Mouse (Mus musculus): ENCODE data around the gene Il3ra. TPM values are rescaled to one million over a fixed set of nuclear protein-coding genes. Genes with fewer than 3 reads are reported as not detected.
A peak's percentile ranks its signal among the peaks of the same experiment; 100 is the strongest.

Il3ra gene
- total RNA-seq (2021) = 1 to 10 TPM; 3.6 to 3.7 TPM
- long read RNA-seq, experiment 1, partial matches to known transcripts = 0 of 1 reads
- long read RNA-seq, experiment 1, other reads (novel, unspliced or antisense) = 1 of 1 reads
- long read RNA-seq, experiment 2, partial matches to known transcripts = 1 of 1 reads
- long read RNA-seq, experiment 2, other reads (novel, unspliced or antisense) = 0 of 1 reads

DNA sequence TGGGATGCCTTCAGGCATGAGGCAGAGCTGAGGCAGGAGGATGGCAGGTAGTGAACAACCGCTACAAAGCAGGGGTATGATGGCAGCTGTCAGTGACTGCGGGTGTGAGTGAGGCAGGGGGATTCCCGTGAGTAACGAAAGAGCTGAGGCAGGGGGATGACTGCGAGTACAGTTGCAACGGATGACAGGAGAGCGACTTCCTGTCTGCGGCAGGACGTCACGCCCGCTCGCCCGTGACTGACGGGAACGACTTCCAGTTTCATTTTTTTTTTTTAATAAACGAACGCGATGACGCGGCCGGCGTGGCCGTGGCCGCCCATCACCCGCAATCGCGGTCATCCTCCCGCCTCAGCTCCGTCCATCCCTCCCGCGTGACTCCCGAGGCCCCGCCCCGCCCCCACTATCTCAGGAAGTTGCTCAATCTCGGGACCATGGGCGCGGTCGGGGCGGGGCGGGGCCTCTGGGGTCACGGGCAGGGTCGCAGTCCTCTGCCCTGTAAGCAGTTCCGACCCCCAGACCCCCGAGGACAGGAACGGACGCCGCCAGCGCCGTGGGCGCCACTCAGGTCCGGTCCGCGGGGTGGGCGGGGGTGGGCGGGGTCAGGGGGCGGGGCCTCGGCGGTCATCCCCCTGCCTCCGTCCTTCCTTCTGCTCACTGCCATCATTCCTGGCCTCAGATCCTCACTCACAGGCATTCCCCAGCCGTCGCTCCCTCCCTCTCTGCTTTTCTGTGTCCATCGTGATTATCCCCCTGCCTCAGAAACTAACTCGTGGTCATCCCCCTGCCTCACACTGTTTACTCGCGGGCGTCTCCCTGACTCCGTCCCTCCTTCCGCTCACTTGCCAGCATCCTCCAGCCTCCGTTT is at the start of gene Il3ra:
TSS of gene Il3ra (plus strand) at position 328 of the 865 bp plus-strand sequence.
- intact Hi-C loops (cut with DNase I) = no loop called here
- DNase-seq (ENCODE audit: low spot score in 2 of 2) = peak; percentile 72 to 77

- intact Hi-C loops (cut with DNase I) = no loop called here
- peak in 1 of 2 experiments; percentile 0 for DNase-seq (ENCODE audit: low spot score in 2 of 2)
These were observed 37.1 kb upstream of the Il3ra start for GRCm38 (mm10) chr14:14308938-14309337.

- no peak for DNase-seq (ENCODE audit: low spot score in 2 of 2)
- intact Hi-C loops (cut with DNase I) = no loop called here
These were observed 36.7 kb upstream of the Il3ra start for GRCm38 (mm10) chr14:14309416-14309815.

GRCm38 (mm10) chr14:14322528-14322927 is 23.5 kb upstream of the Il3ra start, which contains the start of gene Olfr31:
Gene Olfr31 (plus strand): TSS chr14:14322828.
- DNase-seq (ENCODE audit: low spot score in 2 of 2) = no peak
- intact Hi-C loops (cut with DNase I) = no loop called here

DNA sequence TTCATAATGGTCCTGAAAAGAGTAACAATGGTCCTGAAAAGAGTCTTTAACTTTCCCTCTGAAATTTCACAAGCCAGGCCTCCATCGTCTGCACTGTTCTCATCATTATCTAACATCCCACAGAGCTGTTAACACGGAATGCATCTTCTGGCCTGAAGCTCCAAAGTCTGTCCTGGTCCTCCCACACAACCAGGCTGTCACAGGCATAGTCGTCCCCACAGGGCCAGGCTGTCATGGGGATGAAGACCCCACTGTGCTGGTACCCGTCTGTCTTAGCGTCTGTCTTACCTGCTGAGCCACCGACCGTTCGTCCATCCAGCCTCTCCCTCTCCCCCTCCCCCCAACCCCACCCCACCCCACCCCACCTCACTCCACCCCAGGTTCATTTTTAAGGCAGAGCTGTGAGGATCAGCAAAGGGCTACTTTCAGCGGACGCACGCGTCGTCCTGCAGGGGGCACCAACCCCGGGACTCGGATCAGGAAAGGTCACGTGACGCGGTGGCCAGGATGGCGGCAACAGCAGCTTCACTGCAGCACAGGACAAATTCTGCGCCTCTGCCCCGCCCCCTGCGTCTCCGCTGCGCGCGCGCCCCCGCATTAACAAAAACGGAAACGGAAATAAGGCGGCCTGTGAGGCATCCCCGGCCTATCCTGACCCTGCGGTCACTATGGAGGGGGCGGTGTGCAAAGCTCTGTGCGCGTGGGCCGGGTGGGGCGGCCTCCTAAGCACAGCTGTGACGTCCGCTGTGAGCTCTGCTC is 783 bp upstream of the Il3ra start:
- intact Hi-C loops (cut with DNase I) = no loop called here
- DNase-seq (ENCODE audit: low spot score in 2 of 2) = peak; percentile 83 to 91

DNA sequence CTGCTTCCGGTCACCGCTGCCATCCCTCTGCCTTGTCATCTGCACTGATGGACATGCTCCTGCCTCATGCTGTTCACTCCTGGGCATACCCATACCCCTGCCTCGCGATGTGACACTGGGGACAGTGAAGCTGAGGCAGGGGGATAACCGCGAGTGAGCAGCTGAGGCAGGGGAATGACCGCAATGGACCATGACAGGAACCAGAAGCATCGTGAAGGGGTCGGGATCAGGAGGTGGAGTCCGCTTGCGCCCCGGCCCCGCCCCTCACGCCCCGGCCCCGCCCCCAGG is 682 bp downstream of the Il3ra start:
- no peak for DNase-seq (ENCODE audit: low spot score in 2 of 2)
- intact Hi-C loops (cut with DNase I) = no loop called here

- peak; percentile 37 to 90 for DNase-seq (ENCODE audit: low spot score in 2 of 2)
- intact Hi-C loops (cut with DNase I) = no loop called here
These were observed 1.2 kb downstream of the Il3ra start for GRCm38 (mm10) chr14:14347151-14347835.

- intact Hi-C loops (cut with DNase I) = no loop called here
These were observed 2.0 kb downstream of the Il3ra start for GRCm38 (mm10) chr14:14347836-14348621.

DNA sequence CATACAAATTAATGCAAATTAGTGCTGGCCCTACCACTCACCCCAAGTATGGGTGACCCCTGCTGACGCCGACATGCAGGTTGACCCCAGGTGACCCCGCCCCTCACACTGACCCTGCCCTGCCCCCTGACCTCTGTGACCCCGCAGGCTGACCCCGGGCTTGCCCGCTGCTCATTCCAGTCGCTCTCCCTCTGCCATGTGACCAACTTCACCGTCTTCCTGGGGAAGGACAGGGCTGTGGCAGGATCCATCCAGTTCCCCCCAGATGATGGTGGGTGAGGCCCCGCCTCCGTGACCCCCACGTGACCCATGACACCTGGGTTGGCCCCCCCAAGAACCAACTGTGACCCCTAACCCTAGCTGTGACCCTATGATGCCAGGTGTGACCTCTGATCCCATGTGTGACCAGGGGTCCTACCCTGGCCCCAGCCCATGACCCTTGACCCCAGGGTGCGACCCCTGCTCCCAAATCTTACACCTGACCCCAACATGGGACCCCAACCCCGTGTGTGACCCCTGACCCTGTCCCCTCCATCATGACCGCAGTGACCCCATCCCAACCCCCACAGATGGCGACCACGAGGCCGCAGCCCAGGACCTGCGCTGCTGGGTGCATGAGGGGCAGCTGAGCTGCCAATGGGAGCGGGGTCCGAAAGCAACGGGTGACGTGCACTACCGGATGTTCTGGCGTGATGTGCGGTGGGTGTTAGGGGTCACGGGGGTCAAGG is 2.8 kb downstream of the Il3ra start:
- DNase-seq (ENCODE audit: low spot score in 2 of 2) = peak; percentile 22 to 36
- intact Hi-C loops (cut with DNase I) = no loop called here

More at GRCm38 (mm10) chr14:14347836-14348621, 2.0 kb downstream of the Il3ra start:
- DNase-seq (ENCODE audit: low spot score in 2 of 2) = peak; percentile 51 to 89

DNA sequence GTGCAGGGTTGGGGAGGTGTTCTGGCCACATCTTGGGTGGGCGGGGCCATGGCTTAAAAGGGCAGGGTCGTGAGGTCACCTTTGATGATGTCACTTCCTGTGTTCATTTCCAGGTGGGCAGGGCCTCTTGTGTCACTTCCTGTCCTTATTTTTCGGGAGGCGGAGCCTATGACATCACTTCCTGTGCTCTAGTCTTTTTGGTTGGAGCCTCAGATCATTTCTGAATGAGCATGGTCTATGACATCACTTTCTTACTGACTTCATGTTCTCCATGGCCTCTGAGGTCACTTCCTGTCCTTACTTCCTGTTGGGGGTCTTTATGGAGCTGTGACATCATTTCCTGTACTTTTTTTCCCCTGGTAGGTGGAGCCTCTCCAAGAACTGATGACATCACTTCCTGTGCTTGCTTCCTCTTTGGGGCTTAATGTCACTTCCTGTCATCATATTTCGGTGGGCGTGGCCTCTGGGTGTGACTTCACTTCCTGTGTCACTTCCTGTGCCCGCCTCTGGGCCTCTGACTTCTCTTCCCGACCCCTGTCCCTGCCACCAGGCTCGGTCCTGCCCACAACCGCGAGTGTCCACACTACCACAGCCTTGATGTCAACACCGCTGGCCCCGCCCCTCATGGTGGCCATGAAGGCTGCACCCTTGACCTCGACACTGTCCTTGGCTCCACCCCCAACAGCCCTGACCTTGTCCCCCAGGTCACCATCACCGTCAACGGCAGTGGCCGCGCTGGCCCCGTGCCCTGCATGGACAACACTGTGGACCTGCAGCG is 3.6 kb downstream of the Il3ra start:
- intact Hi-C loops (cut with DNase I) = loop anchor here (10.0 kb wide), 1 partner anchor 355 kb away; the partner anchor contains the start of gene Slc4a7
- DNase-seq (ENCODE audit: low spot score in 2 of 2) = peak; percentile 4 to 33

DNA sequence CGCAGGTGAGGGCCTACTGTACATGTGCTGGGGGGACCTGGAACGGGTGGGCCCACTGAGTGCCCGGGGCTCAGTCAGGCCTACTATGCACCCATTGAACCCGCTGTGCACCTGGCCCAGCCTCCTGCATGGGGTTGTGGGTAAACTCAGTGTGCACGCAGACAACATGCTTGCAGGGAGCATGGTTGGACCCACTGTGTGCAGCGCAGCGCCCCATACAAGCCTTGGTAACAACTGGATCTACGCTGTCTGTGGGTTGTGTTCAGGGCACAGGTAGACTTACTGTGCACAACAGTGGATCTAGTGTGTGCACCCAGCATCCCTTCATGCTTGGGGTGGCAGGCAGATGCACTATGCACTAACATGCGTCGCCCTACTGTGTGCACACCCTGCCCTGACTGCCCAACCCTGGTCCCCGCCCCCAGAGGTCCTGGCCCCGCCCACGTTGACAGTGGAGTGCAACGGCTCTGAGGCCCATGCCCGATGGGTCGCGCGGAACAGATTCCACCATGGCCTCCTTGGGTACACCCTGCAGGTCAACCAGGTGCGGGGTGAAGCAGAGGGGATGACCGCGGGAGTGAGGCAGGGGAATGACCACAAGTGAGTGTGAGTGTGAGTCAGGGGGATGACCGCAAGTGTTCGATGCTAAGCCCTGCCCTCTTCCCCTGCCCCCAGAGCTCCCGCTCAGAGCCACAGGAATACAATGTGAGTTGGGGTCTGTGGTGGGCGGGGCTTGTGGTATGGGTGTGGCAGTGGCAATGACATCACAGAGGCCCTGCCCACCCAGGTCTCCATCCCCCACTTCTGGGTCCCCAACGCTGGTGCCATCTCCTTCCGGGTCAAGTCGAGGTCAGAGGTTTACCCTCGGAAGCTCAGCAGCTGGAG is 4.4 kb downstream of the Il3ra start:
- intact Hi-C loops (cut with DNase I) = loop anchor here (10.0 kb wide), 1 partner anchor 354 kb away; the partner anchor contains the start of gene Slc4a7
- peak; percentile 2 to 17 for DNase-seq (ENCODE audit: low spot score in 2 of 2)

DNA sequence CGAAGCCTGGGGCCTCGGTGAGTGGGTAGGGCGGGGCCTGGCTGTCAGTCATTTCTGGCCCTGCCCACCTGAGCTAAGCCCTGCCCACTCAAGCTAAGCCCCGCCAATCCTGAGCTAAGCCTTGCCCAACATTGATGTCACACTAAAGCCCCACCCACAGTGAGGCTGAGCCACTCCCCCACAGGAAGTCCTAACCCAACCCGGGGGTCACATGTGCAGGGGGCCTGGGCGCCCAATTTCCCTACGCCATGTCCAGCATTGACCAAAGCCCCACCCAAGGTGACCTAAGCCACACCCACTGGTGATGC is 5.0 kb downstream of the Il3ra start:
- no peak for DNase-seq (ENCODE audit: low spot score in 2 of 2)
- intact Hi-C loops (cut with DNase I) = loop anchor here (10.0 kb wide), 1 partner anchor 354 kb away; the partner anchor contains the start of gene Slc4a7

DNA sequence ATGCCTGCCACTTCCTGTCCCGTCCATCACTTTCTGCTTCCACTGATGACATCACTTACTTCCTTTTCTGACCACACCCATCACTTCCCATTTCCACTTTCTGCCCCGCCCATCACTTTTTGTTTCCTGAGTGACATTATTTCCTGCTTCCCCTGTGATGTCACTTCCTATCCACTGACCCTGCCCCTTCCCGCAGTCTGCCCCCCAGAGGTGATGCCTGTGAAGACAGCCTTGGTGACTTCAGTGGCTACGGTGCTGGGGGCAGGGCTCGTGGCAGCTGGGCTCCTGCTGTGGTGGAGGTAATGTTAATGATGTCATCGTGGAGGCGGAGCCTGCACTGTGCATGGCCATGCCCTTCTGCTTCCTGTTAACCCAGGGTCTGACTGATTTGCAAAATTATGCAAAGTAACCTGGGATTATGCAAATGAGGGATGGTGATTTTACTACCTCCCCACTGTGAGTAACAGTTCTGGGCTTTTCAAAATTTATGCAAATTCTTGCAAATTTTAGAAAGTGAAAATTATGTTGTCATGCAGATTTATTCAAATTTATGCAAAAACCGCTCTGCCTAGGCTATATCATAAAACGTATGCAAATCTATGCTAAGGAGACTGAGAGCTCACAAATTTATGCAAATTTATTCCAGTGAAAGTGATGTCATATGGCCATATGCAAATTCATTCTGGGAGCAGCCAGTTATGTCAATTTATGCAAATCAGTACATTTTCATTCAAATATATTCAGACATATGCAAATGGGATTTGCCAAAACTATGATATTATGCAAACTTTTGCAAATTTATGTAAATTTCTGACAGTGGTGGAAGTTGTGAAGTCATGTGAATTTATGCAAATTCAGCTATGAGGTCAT is 5.9 kb downstream of the Il3ra start:
- DNase-seq (ENCODE audit: low spot score in 2 of 2) = peak; percentile 6 to 85
- intact Hi-C loops (cut with DNase I) = loop anchor here (10.0 kb wide), 1 partner anchor 353 kb away; the partner anchor contains the start of gene Slc4a7

DNA sequence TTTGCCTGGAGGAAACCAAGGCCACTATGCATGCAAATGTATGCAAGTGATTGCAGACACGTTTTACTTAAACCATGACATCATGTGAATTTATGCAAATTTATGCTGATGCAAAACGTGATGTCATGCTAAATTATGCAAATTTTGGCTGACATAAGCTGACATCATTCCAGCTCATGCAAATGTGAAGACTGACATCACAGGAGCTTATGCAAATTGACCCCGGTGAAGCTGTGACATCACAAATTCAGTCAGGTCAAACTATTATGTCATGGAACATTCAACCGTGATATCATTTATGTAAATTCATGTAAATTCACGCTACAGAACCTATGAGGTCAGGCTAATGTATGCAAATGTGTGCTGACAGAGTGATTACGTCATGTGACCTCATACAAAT is 6.5 kb downstream of the Il3ra start:
- peak; percentile 2 to 41 for DNase-seq (ENCODE audit: low spot score in 2 of 2)
- intact Hi-C loops (cut with DNase I) = loop anchor here (10.0 kb wide), 1 partner anchor 352 kb away; the partner anchor contains the start of gene Slc4a7

GRCm38 (mm10) chr14:14353081-14353732 is 7.1 kb downstream of the Il3ra start:
- intact Hi-C loops (cut with DNase I) = loop anchor here (10.0 kb wide), 1 partner anchor 352 kb away; the partner anchor contains the start of gene Slc4a7
- peak in 1 of 2 experiments; percentile 13 for DNase-seq (ENCODE audit: low spot score in 2 of 2)
